Mouse (Mus musculus) heart, postnatal 36 days (tissue): Measurements from ENCODE around the gene Gpr84. TPM values are rescaled to one million over a fixed set of nuclear protein-coding genes. Genes with fewer than 3 reads are reported as not detected.
A peak's percentile ranks its signal among the peaks of the same experiment; 100 is the strongest.

ENCODE experiments used
- DNase-seq, 2 experiments: peaks; one replicate each; pipeline ENCODE4 v3.0.0; 2021 to 2022
- intact Hi-C: fragments of 180-260 bp; cut with DNase I; formaldehyde crosslinking; loops from one replicate; pipeline ENCODE4 v1.15.1; 2025
- total RNA-seq, 2 experiments: library from RNA; stranded (reverse); gene quantifications; 2 replicates each; pipeline ENCODE4 v1.2.3; 2021

The Gpr84 gene
- total RNA-seq, 2 experiments from 2014 or later: not detected

- intact Hi-C loops: loop anchor here (5.0 kb wide), 1 partner anchor 101 kb away; no protein-coding TSS in a partner anchor
- DNase-seq: no peak
Measured at GRCm38 (mm10) chr15:103308056-103308875, 2.1 kb downstream of the Gpr84 start.

- DNase-seq: peak; percentile 94 to 96
- intact Hi-C loops: loop anchor here (1.0 to 5.0 kb wide), 4 partner anchors 22 to 125 kb away; no protein-coding TSS in a partner anchor
Measured at GRCm38 (mm10) chr15:103307125-103307524, 3.3 kb downstream of the Gpr84 start.

GRCm38 (mm10) chr15:103305792-103306645 lies 4.4 kb downstream of the Gpr84 start:
- DNase-seq: no peak
- intact Hi-C loops: loop anchor here (2.0 to 5.0 kb wide), 4 partner anchors 21 to 99 kb away; partner anchors contain the start of gene Hnrnpa1

GRCm38 (mm10) chr15:103305070-103305678 lies 5.2 kb downstream of the Gpr84 start:
- peak; percentile 90 to 91 for DNase-seq
- intact Hi-C loops: loop anchor here (2.0 to 5.0 kb wide), 2 partner anchors 64 to 98 kb away; partner anchors contain the start of gene Hnrnpa1

GRCm38 (mm10) chr15:103304616-103304969 lies 5.8 kb downstream of the Gpr84 start:
- intact Hi-C loops: loop anchor here (2.0 kb wide), 1 partner anchor 64 kb away; the partner anchor contains the start of gene Hnrnpa1
- no peak for DNase-seq

- no peak for DNase-seq
- intact Hi-C loops: loop anchor here (2.0 kb wide), 1 partner anchor 63 kb away; the partner anchor contains the start of gene Hnrnpa1
Measured at GRCm38 (mm10) chr15:103303916-103304615, 6.3 kb downstream of the Gpr84 start.

GRCm38 (mm10) chr15:103302341-103303021 lies 7.9 kb downstream of the Gpr84 start:
- DNase-seq: no peak
- intact Hi-C loops: no loop called here

- intact Hi-C loops: no loop called here
- DNase-seq: no peak
Measured at GRCm38 (mm10) chr15:103301547-103302340, 8.7 kb downstream of the Gpr84 start.

GRCm38 (mm10) chr15:103301046-103301445 lies 9.4 kb downstream of the Gpr84 start:
- DNase-seq: no peak
- intact Hi-C loops: no loop called here

- intact Hi-C loops: no loop called here
- DNase-seq: no peak
Measured at GRCm38 (mm10) chr15:103300560-103300959, 9.9 kb downstream of the Gpr84 start.

GRCm38 (mm10) chr15:103300067-103300471 lies 10.3 kb downstream of the Gpr84 start:
- DNase-seq: no peak
- intact Hi-C loops: no loop called here

GRCm38 (mm10) chr15:103299644-103300043 lies 10.8 kb downstream of the Gpr84 start:
- no peak for DNase-seq
- intact Hi-C loops: no loop called here

GRCm38 (mm10) chr15:103298861-103299616 lies 11.4 kb downstream of the Gpr84 start:
- DNase-seq: no peak
- intact Hi-C loops: no loop called here

- no peak for DNase-seq
- intact Hi-C loops: no loop called here
Measured at GRCm38 (mm10) chr15:103298026-103298425, 12.4 kb downstream of the Gpr84 start.

- DNase-seq: no peak
Measured at GRCm38 (mm10) chr15:103297313-103297712, 13.1 kb downstream of the Gpr84 start.

GRCm38 (mm10) chr15:103295851-103296250 lies 14.6 kb downstream of the Gpr84 start:
- intact Hi-C loops: no loop called here
- DNase-seq: no peak

More at GRCm38 (mm10) chr15:103297313-103297712, 13.1 kb downstream of the Gpr84 start:
- intact Hi-C loops: no loop called here

GRCm38 (mm10) chr15:103294649-103295048 lies 15.8 kb downstream of the Gpr84 start:
- no peak for DNase-seq
- intact Hi-C loops: no loop called here

GRCm38 (mm10) chr15:103293375-103293774 lies 17.0 kb downstream of the Gpr84 start:
- intact Hi-C loops: no loop called here
- no peak for DNase-seq
